Mouse (Mus musculus) G1E (cell line): Measurements from ENCODE around the gene Rrn3. TPM values are rescaled to one million over a fixed set of nuclear protein-coding genes. Genes with fewer than 3 reads are reported as not detected.
A peak's percentile ranks its signal among the peaks of the same experiment; 100 is the strongest.

Experiments
- ATAC-seq: 2 replicates; pipeline ENCODE4 v1.8.0; 2016; ENCODE audit warnings: mild to moderate bottlenecking; ENCODE audit not compliant: insufficient number of reproducible peaks, poor library complexity, low FRiP score, severe bottlenecking; ENCODE audit errors: extremely low read depth
- DNase-seq: peaks from one replicate; pipeline ENCODE4 v3.0.0; 2012; ENCODE audit warnings: low spot score
- H3K27me3 ChIP-seq: 2 replicates; pipeline ENCODE4 v1.6.1; 2012; ENCODE audit warnings: mild to moderate bottlenecking, low read length, inconsistent platforms; ENCODE audit not compliant: insufficient read depth
- H3K36me3 ChIP-seq: replicated peaks from 2 replicates; pipeline ENCODE3; 2012; ENCODE audit warnings: mild to moderate bottlenecking, inconsistent platforms
- H3K4me1 ChIP-seq: 2 replicates; pipeline ENCODE4 v1.6.1; 2012; ENCODE audit warnings: low read depth, low read length, inconsistent platforms, mixed read lengths; ENCODE audit not compliant: insufficient read depth
- H3K4me3 ChIP-seq: 2 replicates; pipeline ENCODE4 v1.5.1; 2012; ENCODE audit warnings: low read depth, mild to moderate bottlenecking, inconsistent platforms, low read length, moderate library complexity, mixed read lengths
- H3K9me3 ChIP-seq: replicated peaks from 2 replicates; pipeline ENCODE4 v1.6.1; 2012; ENCODE audit warnings: inconsistent platforms
- CTCF ChIP-seq: IDR thresholded peaks from 2 replicates; pipeline ENCODE4 v1.5.1; 2012; ENCODE audit warnings: low read depth, low read length, inconsistent platforms, mixed read lengths
- GATA1 ChIP-seq: IDR thresholded peaks from 2 replicates; pipeline ENCODE4 v1.6.1; 2012; ENCODE audit warnings: borderline replicate concordance, low read length, inconsistent platforms, mixed read lengths
- GATA2 ChIP-seq: IDR thresholded peaks from 2 replicates; pipeline ENCODE4 v1.6.1; 2012; ENCODE audit warnings: low read depth, low read length, inconsistent platforms, borderline replicate concordance
- POLR2AphosphoS5 ChIP-seq: IDR thresholded peaks from 2 replicates; pipeline ENCODE4 v1.6.1; 2012; ENCODE audit warnings: low read depth, low read length, inconsistent platforms; ENCODE audit not compliant: insufficient replicate concordance
- TAL1 ChIP-seq: conservative IDR thresholded peaks from 2 replicates; pipeline ENCODE4 v1.6.1; 2012; ENCODE audit warnings: low read depth, low read length, inconsistent platforms, mixed read lengths
- polyA plus RNA-seq: library from polyadenylated mRNA; stranded (reverse); fragments of >175 nt; gene quantifications from 2 replicates; pipeline ENCODE4 v1.2.3, GENCODE M21; 2012
- total RNA-seq, 2 experiments: library from RNA; stranded (forward) in 1 of 2; stranded (reverse) in 1 of 2; fragments of 200-1000 nt in 1 of 2; fragments of >200 nt in 1 of 2; fragmentation: Nextera tagmentation in 1 of 2; gene quantifications; 2 replicates each; pipeline ENCODE4 v1.2.3; 2014 to 2017

Rrn3 gene
- total and polyA plus RNA-seq, 3 experiments, result 21.2 to 72.3 (median 67.6) TPM

- peaks cover 88% of the 10 kb centered on the region for H3K36me3 ChIP-seq
- ATAC-seq (no peak), DNase-seq (no peak)
- H3K9me3 ChIP-seq, result no peaks in the 10 kb centered on the region
- no peak overlapping the region for H3K4me3 ChIP-seq
- no peak for TF ChIP-seq CTCF
- no peaks in the 10 kb centered on the region for H3K4me1 ChIP-seq
- no peaks in the 10 kb centered on the region for H3K27me3 ChIP-seq
Measured at GRCm38 (mm10) chr16:13840956-13841355, 60.4 kb downstream of the Rrn3 start.

- peaks cover 61% of the 10 kb centered on the region for H3K36me3 ChIP-seq
Measured at GRCm38 (mm10) chr16:13845031-13845430, 64.5 kb downstream of the Rrn3 start.

GRCm38 (mm10) chr16:13846675-13847074 is 66.2 kb downstream of the Rrn3 start:
- ATAC-seq (no peak), DNase-seq (no peak)
- no peaks in the 10 kb centered on the region for H3K27me3 ChIP-seq
- TF ChIP-seq POLR2AphosphoS5 (no peak), TAL1 (no peak), GATA1 (no peak), CTCF (no peak), GATA2 (no peak)
- H3K4me1 ChIP-seq, result peaks cover 28% of the 10 kb centered on the region
- H3K36me3 ChIP-seq, result peaks cover 49% of the 10 kb centered on the region
- no peak overlapping the region for H3K4me3 ChIP-seq
- no peaks in the 10 kb centered on the region for H3K9me3 ChIP-seq

More at GRCm38 (mm10) chr16:13845031-13845430, 64.5 kb downstream of the Rrn3 start:
- DNase-seq (no peak), ATAC-seq (no peak)
- no peaks in the 10 kb centered on the region for H3K9me3 ChIP-seq
- TF ChIP-seq TAL1, result no peak
- TF ChIP-seq GATA1, result no peak
- no peak for TF ChIP-seq POLR2AphosphoS5
- no peak for TF ChIP-seq GATA2
- TF ChIP-seq CTCF, result no peak
- H3K4me1 ChIP-seq, result peaks cover 28% of the 10 kb centered on the region
- no peaks in the 10 kb centered on the region for H3K27me3 ChIP-seq
- H3K4me3 ChIP-seq, result no peak overlapping the region

GRCm38 (mm10) chr16:13848310-13848709 is 67.8 kb downstream of the Rrn3 start:
- peak; percentile 94 for ATAC-seq

DNA sequence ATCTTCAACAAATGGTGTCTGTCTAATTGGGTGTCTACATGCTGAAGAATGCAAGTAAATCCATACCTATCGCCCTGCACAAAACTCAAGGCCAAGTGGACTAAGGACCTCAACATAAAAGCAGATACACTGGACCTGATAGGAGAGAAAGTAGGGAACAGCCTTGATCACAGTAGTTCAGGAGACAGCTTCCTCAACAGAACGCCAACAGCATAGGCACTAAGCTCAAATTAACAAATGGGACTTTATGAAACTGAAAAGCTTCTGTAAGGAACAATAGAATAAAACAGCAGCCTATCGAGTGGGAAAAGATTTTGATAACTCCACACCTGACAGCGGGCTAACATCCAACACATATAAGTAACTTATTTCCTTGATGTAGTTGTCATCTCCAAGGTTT is 70.9 kb downstream of the Rrn3 start:
- no peak for ATAC-seq
- H3K36me3 ChIP-seq, result peaks cover 41% of the 10 kb centered on the region

More at GRCm38 (mm10) chr16:13848310-13848709, 67.8 kb downstream of the Rrn3 start:
- H3K4me3 ChIP-seq, result no peak overlapping the region
- peaks cover 50% of the 10 kb centered on the region for H3K36me3 ChIP-seq
- no peak for TF ChIP-seq GATA2
- peak; percentile 42 for TF ChIP-seq TAL1
- TF ChIP-seq CTCF, result no peak
- H3K4me1 ChIP-seq, result peaks cover 28% of the 10 kb centered on the region
- peak; percentile 51 for DNase-seq
- no peaks in the 10 kb centered on the region for H3K9me3 ChIP-seq
- H3K27me3 ChIP-seq, result no peaks in the 10 kb centered on the region

DNA sequence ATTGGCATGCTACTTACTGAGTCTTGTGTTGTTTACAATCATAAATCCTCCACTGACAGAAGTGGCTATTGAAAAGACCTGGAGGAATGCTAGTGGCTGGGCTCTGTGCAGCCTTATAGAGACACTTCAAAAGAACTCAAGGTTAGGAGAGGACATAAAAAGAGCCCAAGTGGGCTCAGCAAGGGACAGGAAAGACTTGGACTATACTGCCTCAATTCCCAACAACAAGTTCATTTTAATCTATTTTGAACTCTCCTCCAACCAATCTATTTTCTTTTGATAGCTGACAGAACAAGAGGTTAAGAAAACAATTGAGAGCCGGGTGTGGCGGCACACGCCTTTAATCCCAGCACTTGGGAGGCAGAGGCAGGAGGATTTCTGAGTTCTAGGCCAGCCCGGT is 73.4 kb downstream of the Rrn3 start:
- Histone ChIP-seq H3K36me3 (peaks cover 53% of the 10 kb centered on the region), H3K9me3 (no peaks in the 10 kb centered on the region), H3K4me1 (peaks cover 3% of the 10 kb centered on the region), H3K27me3 (no peaks in the 10 kb centered on the region), H3K4me3 (no peak overlapping the region)
- DNase-seq, result no peak
- no peak for ATAC-seq
- no peak for TF ChIP-seq TAL1
- TF ChIP-seq POLR2AphosphoS5, result no peak
- no peak for TF ChIP-seq GATA1
- TF ChIP-seq CTCF, result no peak
- no peak for TF ChIP-seq GATA2

More for the DNA sequence above, 70.9 kb downstream of the Rrn3 start:
- Histone ChIP-seq H3K4me3 (no peak overlapping the region), H3K9me3 (no peaks in the 10 kb centered on the region), H3K4me1 (peaks cover 25% of the 10 kb centered on the region), H3K27me3 (no peaks in the 10 kb centered on the region)
- TF ChIP-seq GATA1, result no peak
- TF ChIP-seq CTCF, result no peak
- no peak for TF ChIP-seq POLR2AphosphoS5
- TF ChIP-seq TAL1, result no peak
- no peak for TF ChIP-seq GATA2
- no peak for DNase-seq

Other genes starting within 250 kb of the Rrn3 start
- 40.1 and 54.1 TPM in 2 replicates for gene Parn, start 112.5 kb upstream of the Rrn3 start, total RNA-seq (2014; fragmentation: Nextera tagmentation)
- gene Parn, start 112.5 kb upstream of the Rrn3 start, total RNA-seq (2017), result 53.7 and 54.7 TPM in 2 replicates
- 93.8 and 105 TPM in 2 replicates for gene Parn, start 112.5 kb upstream of the Rrn3 start, polyA plus RNA-seq
- gene Bfar, start 108.8 kb upstream of the Rrn3 start, total RNA-seq (2014; fragmentation: Nextera tagmentation), result 25.7 and 32.5 TPM in 2 replicates
- gene Bfar, start 108.8 kb upstream of the Rrn3 start, total RNA-seq (2017), result 34.6 and 35.4 TPM in 2 replicates
- gene Bfar, start 108.8 kb upstream of the Rrn3 start, polyA plus RNA-seq, result 1.5 and 3.5 TPM in 2 replicates
- gene 3110001I22Rik, start 108.8 kb upstream of the Rrn3 start, total RNA-seq (2014; fragmentation: Nextera tagmentation), result 8.8 and 11.1 TPM in 2 replicates
- gene 3110001I22Rik, start 108.8 kb upstream of the Rrn3 start, total RNA-seq (2017), result 13.2 and 15.9 TPM in 2 replicates
- 0.91 and 0.94 TPM in 2 replicates for gene 3110001I22Rik, start 108.8 kb upstream of the Rrn3 start, polyA plus RNA-seq
- not detected in 2 replicates for gene Pla2g10, start 49.7 kb upstream of the Rrn3 start, total RNA-seq (2014; fragmentation: Nextera tagmentation)
- not detected in 2 replicates for gene Pla2g10, start 49.7 kb upstream of the Rrn3 start, total RNA-seq (2017)
- not detected in 2 replicates for gene Pla2g10, start 49.7 kb upstream of the Rrn3 start, polyA plus RNA-seq
- gene Ntan1, start 38.1 kb downstream of the Rrn3 start, total RNA-seq (2014; fragmentation: Nextera tagmentation), result 39.7 and 54.2 TPM in 2 replicates
- gene Ntan1, start 38.1 kb downstream of the Rrn3 start, total RNA-seq (2017), result 36.5 and 42.0 TPM in 2 replicates
- gene Ntan1, start 38.1 kb downstream of the Rrn3 start, polyA plus RNA-seq, result 9.0 and 9.2 TPM in 2 replicates
- gene Pdxdc1, start 122.4 kb downstream of the Rrn3 start, total RNA-seq (2014; fragmentation: Nextera tagmentation), result 74.9 and 94.5 TPM in 2 replicates
- gene Pdxdc1, start 122.4 kb downstream of the Rrn3 start, total RNA-seq (2017), result 68.8 and 72.1 TPM in 2 replicates
- 27.1 and 35.5 TPM in 2 replicates for gene Pdxdc1, start 122.4 kb downstream of the Rrn3 start, polyA plus RNA-seq
- 1.9 and 2.6 TPM in 2 replicates for gene Mpv17l, start 122.5 kb downstream of the Rrn3 start, total RNA-seq (2014; fragmentation: Nextera tagmentation)
- 0.98 and 1.2 TPM in 2 replicates for gene Mpv17l, start 122.5 kb downstream of the Rrn3 start, total RNA-seq (2017)
- gene Mpv17l, start 122.5 kb downstream of the Rrn3 start, polyA plus RNA-seq, result 0.04 and 0.05 TPM in 2 replicates
- gene 2900011O08Rik, start 205.9 kb downstream of the Rrn3 start, total RNA-seq (2014; fragmentation: Nextera tagmentation), result not detected in 2 replicates
- gene 2900011O08Rik, start 205.9 kb downstream of the Rrn3 start, total RNA-seq (2017), result 0.05 and 0.06 TPM in 2 replicates
- not detected in 2 replicates for gene 2900011O08Rik, start 205.9 kb downstream of the Rrn3 start, polyA plus RNA-seq
- gene Ifitm7, start 206.2 kb downstream of the Rrn3 start, total RNA-seq (2014; fragmentation: Nextera tagmentation), result not detected in 2 replicates
- gene Ifitm7, start 206.2 kb downstream of the Rrn3 start, total RNA-seq (2017), result 0.06 and 0.49 TPM in 2 replicates
- not detected in 2 replicates for gene Ifitm7, start 206.2 kb downstream of the Rrn3 start, polyA plus RNA-seq